Mouse (Mus musculus) hematopoietic multipotent progenitor cell, adult 10-12 weeks (in vitro differentiated cells): ENCODE data around the gene Klc3. TPM values are rescaled to one million over a fixed set of nuclear protein-coding genes. Genes with fewer than 3 reads are reported as not detected.

Source experiments
- polyA plus RNA-seq: library from polyadenylated mRNA; stranded (reverse); fragments of >175 nt; gene quantifications from 2 replicates; pipeline ENCODE4 v1.2.3, GENCODE M21; 2012; ENCODE audit warnings: low replicate concordance

Gene Klc3
- polyA plus RNA-seq, result 4.3 and 9.4 TPM in 2 replicates

GRCm38 (mm10) chr7:19403731-19404296 lies at the start of gene Klc3:
TSS of gene Klc3 (minus strand) at chr7:19404104.

GRCm38 (mm10) chr7:19404476-19404875 lies 572 bp upstream of the Klc3 start, which contains the start of gene Ckm:
TSS of gene Ckm (plus strand) at chr7:19404776.

GRCm38 (mm10) chr7:19381377-19382165 lies 22.3 kb downstream of the Klc3 start, which contains the start of gene Ercc2:
TSS of gene Ercc2 (plus strand) at chr7:19382010.

GRCm38 (mm10) chr7:19359299-19359891 lies 44.5 kb downstream of the Klc3 start, which contains the start of the genes Cd3eap and Ppp1r13l:
TSS of gene Cd3eap (minus strand) at chr7:19359483.
TSS of gene Ppp1r13l (plus strand) at chr7:19359749.

Other genes with a start within 250 kb of the Klc3 start
- gene Gipr, start 238.0 kb downstream of the Klc3 start, polyA plus RNA-seq, result 0.05 TPM in 1 of 2 replicates, not detected in the other
- gene Eml2, start 227.7 kb downstream of the Klc3 start, polyA plus RNA-seq, result 17.2 and 24.3 TPM in 2 replicates
- gene Gpr4, start 191.6 kb downstream of the Klc3 start, polyA plus RNA-seq, result 4.4 and 9.2 TPM in 2 replicates
- 10.2 and 13.2 TPM in 2 replicates for gene Opa3, start 175.8 kb downstream of the Klc3 start, polyA plus RNA-seq
- gene Vasp, start 132.3 kb downstream of the Klc3 start, polyA plus RNA-seq, result 536 and 1,501 TPM in 2 replicates
- 2.9 and 4.4 TPM in 2 replicates for gene Ppm1n, start 124.0 kb downstream of the Klc3 start, polyA plus RNA-seq
- gene Rtn2, start 121.5 kb downstream of the Klc3 start, polyA plus RNA-seq, result 0.56 and 0.73 TPM in 2 replicates
- gene Fosb, start 94.1 kb downstream of the Klc3 start, polyA plus RNA-seq, result 4.3 and 21.6 TPM in 2 replicates
- gene Ercc1, start 59.3 kb downstream of the Klc3 start, polyA plus RNA-seq, result 62.5 and 86.1 TPM in 2 replicates
- 17.3 and 29.4 TPM in 2 replicates for gene Cd3eap, start 44.6 kb downstream of the Klc3 start, polyA plus RNA-seq
- gene Ppp1r13l, start 44.4 kb downstream of the Klc3 start, polyA plus RNA-seq, result 3.5 and 5.2 TPM in 2 replicates
- 45.3 and 46.8 TPM in 2 replicates for gene Ercc2, start 22.1 kb downstream of the Klc3 start, polyA plus RNA-seq
- 1.1 and 1.4 TPM in 2 replicates for gene Ckm, start 672 bp upstream of the Klc3 start, polyA plus RNA-seq
- gene Mark4, start 54.7 kb upstream of the Klc3 start, polyA plus RNA-seq, result 42.9 and 128 TPM in 2 replicates
- 0.49 and 1.7 TPM in 2 replicates for gene Exoc3l2, start 59.2 kb upstream of the Klc3 start, polyA plus RNA-seq
- gene Bloc1s3, start 104.3 kb upstream of the Klc3 start, polyA plus RNA-seq, result 6.4 and 11.8 TPM in 2 replicates
- gene Trappc6a, start 104.3 kb upstream of the Klc3 start, polyA plus RNA-seq, result 95.1 and 103 TPM in 2 replicates
- 0.17 and 0.35 TPM in 2 replicates for gene Nkpd1, start 113.7 kb upstream of the Klc3 start, polyA plus RNA-seq
- 98.9 and 130 TPM in 2 replicates for gene Ppp1r37, start 159.0 kb upstream of the Klc3 start, polyA plus RNA-seq
- gene Zfp296, start 173.2 kb upstream of the Klc3 start, polyA plus RNA-seq, result 44.9 and 45.6 TPM in 2 replicates
- gene Gemin7, start 173.5 kb upstream of the Klc3 start, polyA plus RNA-seq, result 63.4 and 92.7 TPM in 2 replicates
- 111 and 288 TPM in 2 replicates for gene Clasrp, start 200.4 kb upstream of the Klc3 start, polyA plus RNA-seq
- 52.9 and 128 TPM in 2 replicates for gene Relb, start 225.3 kb upstream of the Klc3 start, polyA plus RNA-seq